Mouse (Mus musculus) brain, embryonic 14.5 days (tissue): ENCODE results near the gene Myo1h. TPM values are rescaled to one million over a fixed set of nuclear protein-coding genes. Genes with fewer than 3 reads are reported as not detected.
A peak's percentile ranks its signal among the peaks of the same experiment; 100 is the strongest.

Source experiments
- DNase-seq: peaks from one replicate; pipeline ENCODE4 v3.0.0-alpha.2; 2011; ENCODE audit warnings: low read depth
- CTCF ChIP-seq: fragments of 200-500 bp; IDR thresholded peaks from 2 replicates; pipeline ENCODE4 v1.5.1; 2012; ENCODE audit warnings: inconsistent platforms, mild to moderate bottlenecking, moderate library complexity, borderline replicate concordance; ENCODE audit not compliant: insufficient read depth, insufficient read length; ENCODE audit errors: extremely low read depth
- POLR2A ChIP-seq: fragments of 200-500 bp; IDR thresholded peaks from 2 replicates; pipeline ENCODE4 v1.6.1; 2012; ENCODE audit warnings: mild to moderate bottlenecking, inconsistent platforms, borderline replicate concordance; ENCODE audit not compliant: poor library complexity, insufficient read depth, insufficient read length, severe bottlenecking; ENCODE audit errors: extremely low read depth
- polyA plus RNA-seq: library from polyadenylated mRNA; depleted of rRNA; stranded (reverse); fragments of >200 nt; gene quantifications from 2 replicates; pipeline ENCODE4 v1.2.3, GENCODE M21; 2012; rRNA removed

Myo1h gene
- polyA plus RNA-seq, result 0.37 and 0.47 TPM in 2 replicates

- DNase-seq, result no peak
- TF ChIP-seq CTCF (no peak), POLR2A (no peak)
Measured at GRCm38 (mm10) chr5:114288874-114289273, at the start of gene Myo1h. TSS of gene Myo1h (plus strand) at chr5:114289166.

- no peak for DNase-seq
- TF ChIP-seq CTCF, result no peak
- TF ChIP-seq POLR2A, result no peak
Measured at GRCm38 (mm10) chr5:114239737-114240136, 49.2 kb upstream of the Myo1h start.

- TF ChIP-seq CTCF (no peak), POLR2A (no peak)
- no peak for DNase-seq
Measured at GRCm38 (mm10) chr5:114246465-114246864, 42.5 kb upstream of the Myo1h start.

GRCm38 (mm10) chr5:114248174-114248589 is 40.8 kb upstream of the Myo1h start:
- peak; percentile 89 for DNase-seq
- peak; percentile 98 for TF ChIP-seq CTCF
- TF ChIP-seq POLR2A, result no peak

GRCm38 (mm10) chr5:114259495-114259894 is 29.5 kb upstream of the Myo1h start:
- TF ChIP-seq POLR2A, result no peak
- no peak for TF ChIP-seq CTCF

GRCm38 (mm10) chr5:114261494-114261893 is 27.5 kb upstream of the Myo1h start:
- no peak for TF ChIP-seq CTCF
- no peak for TF ChIP-seq POLR2A
- no peak for DNase-seq

More at GRCm38 (mm10) chr5:114259495-114259894, 29.5 kb upstream of the Myo1h start:
- DNase-seq, result no peak

GRCm38 (mm10) chr5:114264030-114264459 is 24.9 kb upstream of the Myo1h start:
- no peak for TF ChIP-seq POLR2A
- no peak for TF ChIP-seq CTCF
- DNase-seq, result peak; percentile 71

GRCm38 (mm10) chr5:114264791-114265190 is 24.2 kb upstream of the Myo1h start:
- TF ChIP-seq POLR2A, result no peak
- DNase-seq, result no peak

GRCm38 (mm10) chr5:114268646-114269045 is 20.3 kb upstream of the Myo1h start:
- no peak for TF ChIP-seq CTCF
- no peak for TF ChIP-seq POLR2A
- peak; percentile 77 for DNase-seq

- TF ChIP-seq CTCF (no peak), POLR2A (no peak)
- DNase-seq, result no peak
Measured at GRCm38 (mm10) chr5:114269499-114269898, 19.5 kb upstream of the Myo1h start.

- no peak for DNase-seq
- TF ChIP-seq POLR2A (no peak), CTCF (no peak)
Measured at GRCm38 (mm10) chr5:114269984-114270383, 19.0 kb upstream of the Myo1h start.

GRCm38 (mm10) chr5:114273693-114274402 is 15.1 kb upstream of the Myo1h start, which contains the start of gene Foxn4:
TSS of gene Foxn4 (minus strand) at chr5:114273807.
- TF ChIP-seq POLR2A (no peak), CTCF (no peak)
- peak; percentile 41 for DNase-seq
